Mouse (Mus musculus) 416B (cell line): ENCODE measurements at regions not wholly inside any gene's neighbourhood (a gene's known extent, or its start where the extent isn't known, plus 50 kb on each side); places are given as distances from the start of the nearest gene placed in this dataset.

Experiments
- DNase-seq: peaks from one replicate; pipeline ENCODE4 v3.0.0; 2011; ENCODE audit warnings: low read depth

DNA sequence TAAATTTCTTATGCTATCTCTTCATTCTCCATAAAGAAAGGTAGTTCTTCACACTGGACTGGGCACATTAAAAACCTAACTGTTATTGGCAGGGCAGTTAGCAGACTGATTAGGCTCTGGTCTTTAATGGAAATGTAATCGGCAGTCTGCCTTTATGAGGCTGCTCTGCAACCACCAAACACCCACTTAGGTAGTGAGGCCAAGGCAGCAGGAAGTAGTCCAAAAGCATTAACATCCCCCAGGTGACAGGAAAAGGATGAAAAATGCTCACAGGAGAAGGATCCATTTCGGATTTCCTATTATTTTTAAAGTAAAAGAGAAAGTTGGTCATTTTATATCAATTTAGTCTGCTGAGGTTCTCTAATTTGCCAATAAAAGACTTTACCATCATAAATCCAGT is 528.9 kb upstream of the Dppa4 start:
- DNase-seq = no peak

DNA sequence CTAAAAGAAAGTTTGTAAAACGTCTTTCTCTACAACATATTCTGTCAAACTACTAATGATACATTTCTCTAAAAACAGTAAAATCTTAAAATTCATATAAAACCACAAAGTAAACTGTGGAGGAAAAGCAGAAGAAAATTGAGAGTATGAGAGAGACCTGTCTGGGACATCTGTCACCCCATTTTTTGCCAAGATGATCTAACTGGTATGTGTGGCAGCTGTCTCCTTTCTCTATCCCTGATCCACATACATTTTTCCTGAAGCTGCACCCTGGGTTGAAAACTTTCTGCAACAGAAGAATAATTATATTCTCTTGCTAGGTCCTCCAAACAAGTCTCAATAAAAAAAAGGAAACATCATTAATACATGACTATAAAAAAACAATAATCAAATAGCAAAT is 525.2 kb upstream of the Dppa4 start:
- DNase-seq = no peak

GRCm38 (mm10) chr16:47765742-47766141 is 517.8 kb upstream of the Dppa4 start:
- peak; percentile 21 for DNase-seq

- DNase-seq = no peak
These were observed 495.0 kb upstream of the Dppa4 start for GRCm38 (mm10) chr16:47788515-47788914.

DNA sequence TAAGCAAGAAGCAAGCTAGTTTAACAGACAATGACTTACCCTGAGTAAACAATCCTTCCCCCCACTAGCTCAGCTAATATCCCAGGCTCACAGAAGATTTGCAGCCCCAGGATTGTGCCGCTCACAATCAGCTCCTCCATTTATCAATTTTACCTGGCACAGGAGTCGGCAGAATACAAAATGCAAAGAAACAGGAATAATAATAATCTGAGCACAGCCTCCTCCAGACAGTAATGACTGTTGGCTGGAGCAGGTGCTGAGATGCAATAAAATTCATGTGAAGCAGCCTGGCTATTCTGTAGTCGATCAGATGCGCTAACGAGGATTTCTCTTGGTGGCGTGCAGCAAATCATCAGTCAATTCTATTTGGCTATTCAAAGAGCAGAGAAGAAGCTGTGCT is 492.9 kb upstream of the Dppa4 start:
- DNase-seq = no peak

GRCm38 (mm10) chr16:47791456-47791855 is 492.1 kb upstream of the Dppa4 start:
- no peak for DNase-seq

DNA sequence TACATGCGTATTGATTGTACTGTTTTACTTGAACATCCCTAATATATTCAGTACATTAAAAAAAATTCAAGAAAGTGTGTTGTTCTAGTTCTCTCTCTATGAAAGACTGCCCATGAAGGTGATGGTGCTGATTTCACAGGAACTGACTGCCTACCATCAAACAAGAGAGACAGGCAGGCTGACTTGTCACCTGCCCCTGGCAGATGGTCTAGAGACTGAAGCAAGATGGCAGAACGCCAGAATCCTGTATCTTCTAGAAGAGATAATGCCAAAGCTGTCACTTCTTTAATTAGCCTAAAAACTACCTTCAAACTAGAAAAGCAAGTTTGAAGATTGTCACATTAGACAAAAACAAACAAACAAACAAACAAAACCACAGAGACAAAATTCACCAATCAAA is 484.7 kb upstream of the Dppa4 start:
- no peak for DNase-seq

GRCm38 (mm10) chr16:47843169-47843568 is 440.4 kb upstream of the Dppa4 start:
- DNase-seq = no peak

GRCm38 (mm10) chr16:47851631-47852030 is 431.9 kb upstream of the Dppa4 start:
- DNase-seq = no peak

DNA sequence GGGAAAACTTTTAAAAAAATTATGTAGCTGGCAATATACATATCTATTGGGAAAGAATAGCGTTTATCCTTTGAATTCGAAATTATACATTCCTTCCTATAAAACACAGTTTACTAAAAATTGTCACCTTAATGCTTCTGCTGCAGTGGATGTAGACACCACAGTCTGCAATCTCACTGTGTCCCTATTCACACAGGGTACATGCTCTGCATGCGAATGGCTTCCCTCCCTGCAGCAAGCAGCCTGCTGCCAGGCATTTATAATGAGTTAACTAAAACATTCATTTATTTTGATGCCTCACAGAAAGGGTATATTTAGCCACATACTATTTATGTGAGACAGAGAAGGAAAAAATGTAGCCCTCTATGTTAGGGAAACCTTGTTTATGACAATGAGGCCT is 423.7 kb upstream of the Dppa4 start:
- no peak for DNase-seq

GRCm38 (mm10) chr16:47875258-47875657 is 408.3 kb upstream of the Dppa4 start:
- no peak for DNase-seq

GRCm38 (mm10) chr16:47883476-47883875 is 400.1 kb upstream of the Dppa4 start:
- DNase-seq = peak; percentile 4

GRCm38 (mm10) chr16:47887019-47887418 is 396.5 kb upstream of the Dppa4 start:
- no peak for DNase-seq

- no peak for DNase-seq
These were observed 382.7 kb upstream of the Dppa4 start for GRCm38 (mm10) chr16:47900785-47901184.

GRCm38 (mm10) chr16:47938000-47938399 is 345.5 kb upstream of the Dppa4 start:
- no peak for DNase-seq
